Mouse (Mus musculus) urinary bladder, adult 2 months (tissue): ENCODE measurements around the gene Morc1. TPM values are rescaled to one million over a fixed set of nuclear protein-coding genes. Genes with fewer than 3 reads are reported as not detected.

Source experiments
- DNase-seq: peaks from one replicate; pipeline ENCODE4 v3.0.0; 2022; ENCODE audit warnings: low spot score
- polyA plus RNA-seq: library from polyadenylated mRNA; depleted of rRNA; stranded (reverse); fragments of >200 nt; gene quantifications from 2 replicates; pipeline ENCODE4 v1.2.3, GENCODE M21; 2012; rRNA removed

Gene Morc1
- 0.18 TPM in 2 replicates for polyA plus RNA-seq

GRCm38 (mm10) chr16:48431027-48431426 is at the start of gene Morc1:
Gene Morc1 (plus strand): TSS chr16:48431237.
- DNase-seq, result no peak

- DNase-seq, result no peak
Measured at GRCm38 (mm10) chr16:48383582-48384257, 47.3 kb upstream of the Morc1 start.

- no peak for DNase-seq
Measured at GRCm38 (mm10) chr16:48386982-48387381, 44.1 kb upstream of the Morc1 start.

GRCm38 (mm10) chr16:48395278-48395677 is 35.8 kb upstream of the Morc1 start:
- DNase-seq, result no peak

GRCm38 (mm10) chr16:48402963-48403362 is 28.1 kb upstream of the Morc1 start:
- no peak for DNase-seq

- no peak for DNase-seq
Measured at GRCm38 (mm10) chr16:48403423-48403822, 27.6 kb upstream of the Morc1 start.

GRCm38 (mm10) chr16:48404009-48404408 is 27.0 kb upstream of the Morc1 start:
- DNase-seq, result no peak

GRCm38 (mm10) chr16:48405674-48406403 is 25.2 kb upstream of the Morc1 start:
- DNase-seq, result no peak

GRCm38 (mm10) chr16:48409580-48409979 is 21.5 kb upstream of the Morc1 start:
- DNase-seq, result no peak

GRCm38 (mm10) chr16:48410125-48410524 is 20.9 kb upstream of the Morc1 start:
- DNase-seq, result no peak

- no peak for DNase-seq
Measured at GRCm38 (mm10) chr16:48412246-48412645, 18.8 kb upstream of the Morc1 start, which contains the start of gene Gm5485. Gene Gm5485 (minus strand): TSS chr16:48412416.

- DNase-seq, result no peak
Measured at GRCm38 (mm10) chr16:48418557-48418956, 12.5 kb upstream of the Morc1 start.

- DNase-seq, result no peak
Measured at GRCm38 (mm10) chr16:48419035-48419434, 12.0 kb upstream of the Morc1 start.

- DNase-seq, result no peak
Measured at GRCm38 (mm10) chr16:48422501-48422900, 8.5 kb upstream of the Morc1 start.

- no peak for DNase-seq
Measured at GRCm38 (mm10) chr16:48424069-48424468, 7.0 kb upstream of the Morc1 start.

GRCm38 (mm10) chr16:48429427-48429826 is 1.6 kb upstream of the Morc1 start:
- no peak for DNase-seq

- no peak for DNase-seq
Measured at GRCm38 (mm10) chr16:48435454-48435853, 4.4 kb downstream of the Morc1 start.

- no peak for DNase-seq
Measured at GRCm38 (mm10) chr16:48437476-48437875, 6.4 kb downstream of the Morc1 start.

GRCm38 (mm10) chr16:48444589-48444988 is 13.6 kb downstream of the Morc1 start:
- DNase-seq, result no peak

- DNase-seq, result no peak
Measured at GRCm38 (mm10) chr16:48446161-48446925, 15.3 kb downstream of the Morc1 start.

GRCm38 (mm10) chr16:48453264-48453663 is 22.2 kb downstream of the Morc1 start:
- no peak for DNase-seq

- DNase-seq, result no peak
Measured at GRCm38 (mm10) chr16:48473396-48473795, 42.4 kb downstream of the Morc1 start.
